Mouse (Mus musculus): Measurements from ENCODE around the gene Fam207a. TPM values are rescaled to one million over a fixed set of nuclear protein-coding genes. Genes with fewer than 3 reads are reported as not detected.

Gene Fam207a
- polyA plus RNA-seq, 1 experiment from 2014 or later = 45.6 TPM

- H3K9me3 ChIP-seq = no peaks in the 10 kb centered on the region
- H3K4me1 ChIP-seq = peaks cover 56% of the 10 kb centered on the region
- H3K27ac ChIP-seq = peak overlapping the region; percentile 87
- DNase-seq (ENCODE audit: low spot score) = no peak
- peaks cover 3% of the 10 kb centered on the region; the same call in 1 of the 2 replicates for H3K36me3 ChIP-seq
- no peaks in the 10 kb centered on the region for H3K27me3 ChIP-seq (ENCODE audit: insufficient read depth, poor library complexity, severe bottlenecking)
- H3K4me3 ChIP-seq = no peak overlapping the region
- WGBS = 41% methylated on average over 6 of the region's 6 CpGs
Observed at GRCm38 (mm10) chr10:77454795-77455194, 60.8 kb downstream of the Fam207a start.

DNA sequence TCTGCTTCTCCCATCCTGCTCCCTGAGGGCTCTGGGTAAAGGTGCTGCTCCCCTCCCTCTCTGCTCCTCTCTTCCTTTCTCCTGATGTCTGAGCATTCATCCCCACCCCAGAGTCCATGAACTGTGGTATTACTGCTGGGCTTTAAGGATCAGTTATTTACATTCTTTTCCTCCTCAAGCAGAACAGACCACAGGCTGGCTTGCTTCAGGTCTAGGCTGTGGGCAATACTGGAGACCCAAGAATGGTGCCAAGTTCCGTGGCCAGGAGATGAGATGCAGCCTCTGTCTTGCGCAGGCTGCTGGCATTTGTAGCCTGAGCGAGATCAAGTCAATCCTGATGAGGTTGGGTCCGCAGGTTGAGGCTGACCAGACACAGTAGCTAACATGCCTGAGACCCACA is 63.8 kb downstream of the Fam207a start:
- Histone ChIP-seq H3K4me1 (peaks cover 70% of the 10 kb centered on the region), H3K27me3 (ENCODE audit: insufficient read depth, poor library complexity, severe bottlenecking) (no peaks in the 10 kb centered on the region), H3K36me3 (peaks cover 3% of the 10 kb centered on the region; the same call in 1 of the 2 replicates), H3K27ac (peak overlapping the region; percentile 43; the same call in 1 of the 2 replicates), H3K9me3 (no peaks in the 10 kb centered on the region), H3K4me3 (no peak overlapping the region)
- no peak for DNase-seq (ENCODE audit: low spot score)
- 62% methylated on average over 4 of the region's 4 CpGs for WGBS

GRCm38 (mm10) chr10:77450159-77450464 is 65.5 kb downstream of the Fam207a start:
- DNase-seq (ENCODE audit: low spot score) = no peak
- peaks cover 2% of the 10 kb centered on the region; the same call in 1 of the 2 replicates for H3K9me3 ChIP-seq
- peak overlapping the region; percentile 86 for H3K27ac ChIP-seq
- peak overlapping the region; percentile 51; the same call in 1 of the 2 replicates for H3K4me3 ChIP-seq
- H3K4me1 ChIP-seq = peaks cover 54% of the 10 kb centered on the region
- H3K36me3 ChIP-seq = peaks cover 3% of the 10 kb centered on the region; the same call in 1 of the 2 replicates
- H3K27me3 ChIP-seq (ENCODE audit: insufficient read depth, poor library complexity, severe bottlenecking) = no peaks in the 10 kb centered on the region

DNA sequence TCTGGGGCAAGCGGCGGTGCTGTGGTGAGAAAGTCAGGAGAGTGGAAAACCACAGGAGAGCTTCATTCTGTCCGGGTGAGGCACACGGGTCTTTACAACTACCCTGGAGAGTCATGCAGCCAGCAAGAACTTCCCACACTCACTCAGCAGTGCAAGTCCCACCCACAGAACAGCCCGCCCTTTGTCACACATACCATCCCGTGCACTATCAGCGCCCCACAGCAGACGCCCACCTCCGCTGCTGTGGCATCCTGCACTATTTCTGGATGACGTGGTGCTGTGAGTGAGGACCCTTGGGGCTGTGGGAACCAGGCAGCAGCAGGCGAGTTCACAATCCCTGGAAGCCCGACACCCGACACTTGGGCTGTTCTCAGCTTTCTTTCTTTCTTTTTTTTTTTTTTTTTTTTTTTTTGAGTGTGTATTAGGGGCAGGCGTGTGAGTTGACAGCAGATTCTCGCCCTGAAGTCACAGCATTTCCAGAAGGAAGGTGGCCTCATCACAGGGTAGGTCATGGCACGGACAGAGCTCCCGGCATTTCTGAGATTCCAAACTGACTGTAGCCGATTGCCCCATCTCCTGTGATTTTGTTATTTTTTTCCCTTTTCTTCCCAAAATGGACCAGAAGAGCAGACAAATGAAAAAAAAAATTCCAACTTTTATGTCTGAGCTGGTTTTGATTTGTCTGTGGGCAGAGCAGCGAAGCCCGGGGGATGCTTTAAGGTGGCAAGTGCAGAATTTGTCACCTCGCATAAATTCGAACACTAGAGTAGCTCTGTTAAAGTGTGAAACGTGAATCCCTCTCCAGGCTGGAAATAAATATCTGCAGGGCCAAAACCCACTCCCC is 66.0 kb downstream of the Fam207a start:
- Histone ChIP-seq H3K9me3 (peaks cover 7% of the 10 kb centered on the region; the same call in 1 of the 2 replicates), H3K27ac (peak overlapping the region; percentile 86), H3K27me3 (ENCODE audit: insufficient read depth, poor library complexity, severe bottlenecking) (no peaks in the 10 kb centered on the region), H3K36me3 (peaks cover 3% of the 10 kb centered on the region; the same call in 1 of the 2 replicates), H3K4me3 (peak overlapping the region; percentile 51), H3K4me1 (peaks cover 50% of the 10 kb centered on the region)
- DNase-seq (ENCODE audit: low spot score) = peak; percentile 90
- 21% methylated on average over 23 of the region's 23 CpGs for WGBS

DNA sequence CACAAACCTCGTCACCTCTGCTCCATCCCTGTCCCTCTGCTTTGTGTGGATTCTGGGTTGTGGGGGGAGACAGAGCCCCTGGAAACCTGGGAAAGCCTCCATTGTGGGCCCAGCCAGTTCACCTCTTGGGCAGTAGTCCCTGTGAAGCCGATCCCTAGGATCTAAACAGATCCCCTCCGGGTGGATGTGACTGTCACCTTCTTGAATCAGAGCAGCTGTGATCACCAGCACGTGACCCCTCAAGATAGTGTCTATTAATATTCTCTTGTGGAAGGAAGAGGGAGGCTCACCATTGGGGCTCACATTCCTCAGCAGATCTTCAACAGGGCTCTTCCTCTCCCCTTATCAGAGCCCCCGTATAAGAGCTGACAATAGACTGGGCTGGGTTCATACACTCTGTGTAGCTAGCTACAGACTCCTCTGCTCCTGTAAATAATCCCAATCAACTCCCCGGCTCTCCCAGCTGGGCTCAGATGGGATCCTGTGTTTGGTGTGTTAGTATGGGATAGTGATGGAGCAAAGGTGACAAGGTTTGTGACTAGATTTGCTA is 66.8 kb downstream of the Fam207a start:
- Histone ChIP-seq H3K27ac (peak overlapping the region; percentile 86), H3K36me3 (peaks cover 3% of the 10 kb centered on the region; the same call in 1 of the 2 replicates), H3K4me3 (peak overlapping the region; percentile 51), H3K27me3 (ENCODE audit: insufficient read depth, poor library complexity, severe bottlenecking) (no peaks in the 10 kb centered on the region), H3K9me3 (peaks cover 7% of the 10 kb centered on the region; the same call in 1 of the 2 replicates), H3K4me1 (peaks cover 50% of the 10 kb centered on the region)
- no peak for DNase-seq (ENCODE audit: low spot score)
- WGBS = 26% methylated on average over 6 of the region's 6 CpGs

DNA sequence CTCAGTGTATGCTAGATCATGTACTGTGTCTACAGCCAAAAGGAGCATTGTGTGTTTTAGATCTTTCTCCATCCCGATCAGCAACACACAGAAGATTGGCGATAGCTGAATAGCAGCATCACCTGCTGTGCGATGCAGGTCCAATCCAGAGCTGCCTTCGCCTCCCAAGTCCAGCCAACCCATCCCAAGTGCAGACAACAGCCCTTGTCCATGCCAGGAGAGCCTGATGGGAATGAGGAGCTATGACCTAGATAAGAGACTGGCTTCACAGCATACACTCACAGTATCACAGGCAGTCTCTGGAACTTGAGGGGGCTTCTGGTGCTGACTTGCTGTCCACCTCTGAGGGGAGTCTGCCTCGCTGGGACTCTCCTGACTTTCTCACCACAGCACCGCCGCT is 67.4 kb downstream of the Fam207a start:
- no peaks in the 10 kb centered on the region for H3K27me3 ChIP-seq (ENCODE audit: insufficient read depth, poor library complexity, severe bottlenecking)
- DNase-seq (ENCODE audit: low spot score) = no peak
- H3K4me3 ChIP-seq = peak overlapping the region; percentile 16; the same call in 1 of the 2 replicates
- peaks cover 7% of the 10 kb centered on the region; the same call in 1 of the 2 replicates for H3K9me3 ChIP-seq
- peak overlapping the region; percentile 86 for H3K27ac ChIP-seq
- H3K4me1 ChIP-seq = peaks cover 50% of the 10 kb centered on the region
- 61% methylated on average over 7 of the region's 7 CpGs for WGBS
- peaks cover 3% of the 10 kb centered on the region; the same call in 1 of the 2 replicates for H3K36me3 ChIP-seq

GRCm38 (mm10) chr10:77447755-77448154 is 67.8 kb downstream of the Fam207a start:
- Histone ChIP-seq H3K27ac (peak overlapping the region; percentile 86), H3K36me3 (peaks cover 2% of the 10 kb centered on the region; the same call in 1 of the 2 replicates), H3K4me1 (peaks cover 50% of the 10 kb centered on the region), H3K27me3 (ENCODE audit: insufficient read depth, poor library complexity, severe bottlenecking) (no peaks in the 10 kb centered on the region), H3K4me3 (no peak overlapping the region), H3K9me3 (peaks cover 7% of the 10 kb centered on the region; the same call in 1 of the 2 replicates)
- 2% methylated on average over 2 of the region's 2 CpGs for WGBS
- DNase-seq (ENCODE audit: low spot score) = no peak

GRCm38 (mm10) chr10:77442250-77442649 is 73.3 kb downstream of the Fam207a start:
- H3K9me3 ChIP-seq = peaks cover 7% of the 10 kb centered on the region; the same call in 1 of the 2 replicates
- no peaks in the 10 kb centered on the region for H3K27me3 ChIP-seq (ENCODE audit: insufficient read depth, poor library complexity, severe bottlenecking)
- H3K36me3 ChIP-seq = no peaks in the 10 kb centered on the region; the same call in 1 of the 2 replicates
- no peak for DNase-seq (ENCODE audit: low spot score)
- H3K4me1 ChIP-seq = peaks cover 28% of the 10 kb centered on the region
- no peak overlapping the region for H3K4me3 ChIP-seq
- peak overlapping the region; percentile 25; the same call in 1 of the 2 replicates for H3K27ac ChIP-seq
- 80% methylated on average over 4 of the region's 4 CpGs for WGBS

DNA sequence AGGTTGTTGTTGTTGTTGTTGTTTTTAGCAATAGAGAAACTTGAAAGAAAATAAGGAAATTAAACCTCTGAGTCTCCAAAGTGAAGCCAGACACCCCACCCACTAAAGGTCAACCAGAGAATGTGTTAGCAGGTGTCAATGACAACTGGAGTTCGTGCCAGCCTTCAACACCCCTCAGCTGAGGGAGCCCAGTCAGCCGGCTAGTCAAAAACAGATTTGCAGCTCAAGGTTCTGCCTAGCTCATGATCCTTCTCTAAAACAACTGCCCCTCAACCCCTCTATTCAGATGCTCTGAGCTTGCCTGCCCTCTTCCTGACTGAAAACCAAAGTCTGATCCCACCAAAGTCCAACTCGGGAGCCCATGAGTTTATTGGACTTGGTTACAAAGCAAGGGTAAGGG is 73.8 kb downstream of the Fam207a start:
- peaks cover 7% of the 10 kb centered on the region; the same call in 1 of the 2 replicates for H3K9me3 ChIP-seq
- H3K27me3 ChIP-seq (ENCODE audit: insufficient read depth, poor library complexity, severe bottlenecking) = no peaks in the 10 kb centered on the region
- H3K4me3 ChIP-seq = no peak overlapping the region
- H3K36me3 ChIP-seq = no peaks in the 10 kb centered on the region; the same call in 1 of the 2 replicates
- no peak for DNase-seq (ENCODE audit: low spot score)
- 57% methylated on average over 3 of the region's 3 CpGs for WGBS
- peak overlapping the region; percentile 25; the same call in 1 of the 2 replicates for H3K27ac ChIP-seq
- peaks cover 24% of the 10 kb centered on the region for H3K4me1 ChIP-seq

- Histone ChIP-seq H3K27ac (peak overlapping the region; percentile 74), H3K36me3 (no peaks in the 10 kb centered on the region; the same call in 1 of the 2 replicates), H3K4me1 (peaks cover 22% of the 10 kb centered on the region), H3K4me3 (no peak overlapping the region), H3K27me3 (ENCODE audit: insufficient read depth, poor library complexity, severe bottlenecking) (no peaks in the 10 kb centered on the region), H3K9me3 (peaks cover 7% of the 10 kb centered on the region; the same call in 1 of the 2 replicates)
- DNase-seq (ENCODE audit: low spot score) = no peak
- 47% methylated on average over 19 of the region's 19 CpGs for WGBS
Observed at GRCm38 (mm10) chr10:77440841-77441755, 74.5 kb downstream of the Fam207a start.

DNA sequence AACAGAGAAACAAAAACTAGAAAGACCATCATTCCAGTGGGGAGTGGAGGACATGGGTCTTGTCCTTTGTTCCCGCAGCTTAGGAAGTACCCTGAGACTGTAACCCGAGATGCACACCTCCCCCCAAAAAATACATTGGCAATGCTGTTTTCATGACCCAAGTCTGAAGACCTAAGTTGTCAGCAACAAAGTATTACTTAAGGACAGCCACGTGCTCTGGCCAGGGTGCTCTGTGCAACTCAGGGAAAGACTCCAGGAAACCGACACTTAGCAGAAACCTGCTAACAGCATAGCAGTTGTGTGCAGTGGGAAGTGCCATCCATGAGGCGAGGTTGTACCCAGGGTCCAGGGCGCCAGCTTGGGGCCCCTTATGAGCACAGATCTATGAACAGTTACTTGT is 75.3 kb downstream of the Fam207a start:
- Histone ChIP-seq H3K27me3 (ENCODE audit: insufficient read depth, poor library complexity, severe bottlenecking) (no peaks in the 10 kb centered on the region), H3K9me3 (peaks cover 6% of the 10 kb centered on the region; the same call in 1 of the 2 replicates), H3K27ac (0 out of 2 replicates have a peak overlapping the region, but pooled peaks have one; percentile 74), H3K36me3 (no peaks in the 10 kb centered on the region; the same call in 1 of the 2 replicates), H3K4me1 (peaks cover 27% of the 10 kb centered on the region), H3K4me3 (no peak overlapping the region)
- no peak for DNase-seq (ENCODE audit: low spot score)
- WGBS = 47% methylated on average over 6 of the region's 6 CpGs

GRCm38 (mm10) chr10:77439026-77439425 is 76.6 kb downstream of the Fam207a start:
- H3K4me3 ChIP-seq = no peak overlapping the region
- H3K27me3 ChIP-seq (ENCODE audit: insufficient read depth, poor library complexity, severe bottlenecking) = no peaks in the 10 kb centered on the region
- no peak for DNase-seq (ENCODE audit: low spot score)
- H3K27ac ChIP-seq = no peak overlapping the region
- peaks cover 38% of the 10 kb centered on the region for H3K4me1 ChIP-seq
- H3K9me3 ChIP-seq = no peaks in the 10 kb centered on the region
- WGBS = 84% methylated on average over 3 of the region's 3 CpGs
- no peaks in the 10 kb centered on the region for H3K36me3 ChIP-seq

All from heart, embryonic 10.5 days (tissue).